8 mouse cellular contexts compared by ENCODE assay signal in genomic region chr3:38143147-38143883, GRCm38 (mm10).
A peak's percentile ranks its signal among the peaks of the same experiment; 100 is the strongest.
DNase-seq lines count a peak whose midpoint lies in the region; ATAC-seq lines count a peak whose summit lies in the region.

No protein-coding gene starts in this region.

- peaks cover 12% of the 10 kb centered on the region for H3K4me1 ChIP-seq in forebrain, embryonic 13.5 days
- H3K4me1 ChIP-seq in heart, embryonic 14.5 days (ENCODE audit: control insufficient read depth in 2 of 2, insufficient read depth in 2 of 2, low read length in 2 of 2), result peaks cover 9 to 15% of the 10 kb centered on the region in 2 experiments
- H3K4me1 ChIP-seq in kidney, embryonic 15.5 days, result peaks cover 19% of the 10 kb centered on the region
- peaks cover 11% of the 10 kb centered on the region for H3K4me1 ChIP-seq in limb, embryonic 13.5 days
- H3K4me1 ChIP-seq in midbrain, embryonic 15.5 days, result peaks cover 4% of the 10 kb centered on the region; the same call in 1 of the 2 replicates

- DNase-seq in spleen, postnatal 36 days (ENCODE audit: low spot score in 2 of 2), result peak; percentile 37 to 47
- DNase-seq in spleen, adult 12 weeks (ENCODE audit: low spot score), result no peak
- DNase-seq in urinary bladder, postnatal 4 days (ENCODE audit: low spot score in 2 of 2), result peak; percentile 51 to 66

- peak; percentile 96 for ATAC-seq in forebrain, embryonic 13.5 days
- ATAC-seq in heart, embryonic 14.5 days (ENCODE audit: insufficient number of reproducible peaks, insufficient read depth, low FRiP score, low read depth), result peak; percentile 72
- peak; percentile 98 for ATAC-seq in kidney, embryonic 15.5 days (replicated peaks; ENCODE audit: low FRiP score)
- peak; percentile 36; the same call in 1 of the 2 replicates for ATAC-seq in limb, embryonic 13.5 days (ENCODE audit: low FRiP score, low read depth)
- peak; percentile 94 for ATAC-seq in midbrain, embryonic 15.5 days (replicated peaks)

- 0 out of 2 replicates have a peak overlapping the region, but pooled peaks have one; percentile 4 for H3K9ac ChIP-seq in forebrain, embryonic 13.5 days
- no peak overlapping the region for H3K9ac ChIP-seq in heart, embryonic 14.5 days (ENCODE audit: low read length)
- no peak overlapping the region for H3K9ac ChIP-seq in kidney, embryonic 15.5 days
- H3K9ac ChIP-seq in limb, embryonic 13.5 days, result no peak overlapping the region
- no peak overlapping the region for H3K9ac ChIP-seq in midbrain, embryonic 15.5 days

- H3K27me3 ChIP-seq in forebrain, embryonic 13.5 days, result no peaks in the 10 kb centered on the region
- no peaks in the 10 kb centered on the region for H3K27me3 ChIP-seq in heart, embryonic 14.5 days (ENCODE audit: control insufficient read depth, insufficient read depth, low read length)
- no peaks in the 10 kb centered on the region for H3K27me3 ChIP-seq in kidney, embryonic 15.5 days
- H3K27me3 ChIP-seq in limb, embryonic 13.5 days, result no peaks in the 10 kb centered on the region
- H3K27me3 ChIP-seq in midbrain, embryonic 15.5 days (replicated peaks), result no peaks in the 10 kb centered on the region

- H3K36me3 ChIP-seq in forebrain, embryonic 13.5 days (ENCODE audit: poor library complexity, severe bottlenecking), result no peaks in the 10 kb centered on the region
- H3K36me3 ChIP-seq in heart, embryonic 14.5 days (ENCODE audit: control insufficient read depth, insufficient read depth, low read length), result no peaks in the 10 kb centered on the region
- H3K36me3 ChIP-seq in kidney, embryonic 15.5 days, result no peaks in the 10 kb centered on the region
- no peaks in the 10 kb centered on the region for H3K36me3 ChIP-seq in limb, embryonic 13.5 days
- H3K36me3 ChIP-seq in midbrain, embryonic 15.5 days (replicated peaks), result no peaks in the 10 kb centered on the region

- H3K9me3 ChIP-seq in forebrain, embryonic 13.5 days (replicated peaks), result no peaks in the 10 kb centered on the region
- no peaks in the 10 kb centered on the region for H3K9me3 ChIP-seq in heart, embryonic 14.5 days (ENCODE audit: control insufficient read depth, low read length)
- H3K9me3 ChIP-seq in kidney, embryonic 15.5 days (replicated peaks), result no peaks in the 10 kb centered on the region
- H3K9me3 ChIP-seq in limb, embryonic 13.5 days, result no peaks in the 10 kb centered on the region
- no peaks in the 10 kb centered on the region for H3K9me3 ChIP-seq in midbrain, embryonic 15.5 days

- peak overlapping the region; percentile 22 for H3K4me2 ChIP-seq in forebrain, embryonic 13.5 days
- H3K4me2 ChIP-seq in heart, embryonic 14.5 days (ENCODE audit: low read length), result no peak overlapping the region; the same call in 1 of the 2 replicates
- H3K4me2 ChIP-seq in kidney, embryonic 15.5 days, result peak overlapping the region; percentile 28
- no peak overlapping the region for H3K4me2 ChIP-seq in limb, embryonic 13.5 days (replicated peaks)
- H3K4me2 ChIP-seq in midbrain, embryonic 15.5 days, result peak overlapping the region; percentile 16; the same call in 1 of the 2 replicates

- no peak overlapping the region for H3K27ac ChIP-seq in forebrain, embryonic 13.5 days
- H3K27ac ChIP-seq in heart, embryonic 14.5 days (replicated peaks in 1 of 2; ENCODE audit: control insufficient read depth in 1 of 2, insufficient read depth in 1 of 2, low read depth in 2 of 2, low read length in 2 of 2), result 0 out of 4 replicates have a peak overlapping the region, but pooled peaks of 1 of the 2 experiments have one; percentile 8
- peak overlapping the region; percentile 86 for H3K27ac ChIP-seq in kidney, embryonic 15.5 days
- no peak overlapping the region for H3K27ac ChIP-seq in limb, embryonic 13.5 days
- no peak overlapping the region for H3K27ac ChIP-seq in midbrain, embryonic 15.5 days

- no peak overlapping the region for H3K4me3 ChIP-seq in forebrain, embryonic 13.5 days
- H3K4me3 ChIP-seq in heart, embryonic 14.5 days (ENCODE audit: control insufficient read depth in 1 of 2, insufficient read depth in 1 of 2, low read depth in 1 of 2, low read length in 2 of 2), result no peak overlapping the region
- H3K4me3 ChIP-seq in kidney, embryonic 15.5 days (replicated peaks), result no peak overlapping the region
- no peak overlapping the region for H3K4me3 ChIP-seq in limb, embryonic 13.5 days
- H3K4me3 ChIP-seq in midbrain, embryonic 15.5 days, result no peak overlapping the region

- WGBS in forebrain, embryonic 13.5 days, result 36% methylated on average over 11 of the region's 11 CpGs
- 60% methylated on average over 11 of the region's 11 CpGs for WGBS in heart, embryonic 14.5 days
- 29% methylated on average over 11 of the region's 11 CpGs for WGBS in kidney, embryonic 15.5 days
- 64% methylated on average over 11 of the region's 11 CpGs for WGBS in limb, embryonic 13.5 days
- WGBS in midbrain, embryonic 15.5 days, result 27% methylated on average over 11 of the region's 11 CpGs

Comparison
In these comparisons a context has a peak if more than half of its experiments do, and no peak if none do; other contexts are left out.
1. ATAC-seq: peak in every context shown above with its lines; median percentile 98 in kidney, embryonic 15.5 days; 96 in forebrain, embryonic 13.5 days; 94 in midbrain, embryonic 15.5 days; 72 in heart, embryonic 14.5 days; 36 in limb, embryonic 13.5 days.
2. H3K4me2 ChIP-seq: peak in forebrain, embryonic 13.5 days (single experiment), kidney, embryonic 15.5 days (single experiment) and midbrain, embryonic 15.5 days (single experiment); none in heart, embryonic 14.5 days (single experiment) and limb, embryonic 13.5 days (single experiment).